Mouse (Mus musculus) thymus, adult 2 months (tissue): Measurements from ENCODE around the gene Pzp.

Experiments used
- CTCF ChIP-seq: fragments of 200-500 bp; IDR thresholded peaks from 2 replicates; pipeline ENCODE4 v1.5.1; 2012; ENCODE audit warnings: mild to moderate bottlenecking, control low read depth, low read length, moderate library complexity, borderline replicate concordance; ENCODE audit not compliant: control insufficient read depth, poor library complexity, insufficient read depth; ENCODE audit errors: extremely low read depth
- POLR2A ChIP-seq: fragments of 200-500 bp; IDR thresholded peaks from 2 replicates; pipeline ENCODE4 v1.6.1; 2012; ENCODE audit warnings: mild to moderate bottlenecking, low read length, control low read depth, moderate library complexity; ENCODE audit not compliant: control insufficient read depth, poor library complexity, insufficient read depth; ENCODE audit errors: extremely low read depth

- no peak for TF ChIP-seq POLR2A
- TF ChIP-seq CTCF, result no peak
These were observed 59.2 kb downstream of the Pzp start for GRCm38 (mm10) chr6:128467298-128467697.
